In the genomic region with DNA sequence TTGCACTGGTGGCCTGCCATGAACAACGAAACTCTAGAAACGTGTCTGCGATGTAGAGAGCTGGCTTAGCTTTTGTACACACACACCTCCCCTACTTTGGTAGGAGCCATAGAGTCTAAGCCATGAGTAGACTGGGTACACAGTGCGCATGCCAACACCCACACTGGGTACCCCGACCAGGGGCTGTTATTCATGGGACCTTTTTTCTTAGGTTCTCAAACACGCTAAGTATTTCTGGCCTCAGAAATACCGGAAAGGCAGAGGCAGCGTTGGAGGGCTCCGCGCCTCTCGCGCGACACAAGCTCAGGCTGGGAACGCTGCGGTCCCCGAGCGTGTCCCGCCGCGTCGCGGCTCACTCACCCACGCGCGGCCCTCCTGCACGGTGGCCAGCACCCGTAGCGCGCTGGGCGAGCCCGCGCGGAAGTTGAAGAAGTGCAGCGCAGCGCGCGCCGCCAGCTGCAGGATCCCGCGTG, we compare ENCODE assay signal across 7 mouse cellular contexts. TPM values are rescaled to one million over a fixed set of nuclear protein-coding genes. Genes with fewer than 3 reads are reported as not detected.
DNase-seq lines count a peak whose midpoint lies in the region; ATAC-seq and TF ChIP-seq lines count a peak whose summit lies in the region.

No protein-coding gene starts in this region.

- peaks cover 7% of the 10 kb centered on the region; the same call in 1 of the 2 replicates for H3K79me2 ChIP-seq in liver, adult 2 months (ENCODE audit: control insufficient read depth, insufficient read depth, low read length)

- no peak for TF ChIP-seq POLR2A in liver, adult 2 months (IDR thresholded peaks at IDR 0.05; ENCODE audit: extremely low read depth, insufficient read depth, low read length)

- peak overlapping the region; percentile 50 for H3K27ac ChIP-seq in liver, adult 2 months (replicated peaks; ENCODE audit: insufficient read depth, low read depth, low read length)
- H3K27ac ChIP-seq in heart, postnatal 0 days (ENCODE audit: low read depth): no peak overlapping the region
- no peak overlapping the region for H3K27ac ChIP-seq in limb, embryonic 15.5 days

- ATAC-seq in heart, postnatal 0 days (ENCODE audit: insufficient read depth, low read depth): peak; percentile 70
- no peak for ATAC-seq in limb, embryonic 15.5 days (ENCODE audit: insufficient number of reproducible peaks, low FRiP score, low TSS enrichment, low read depth)
- no peak for ATAC-seq in monocyte, adult 5-6 weeks (replicated peaks; ENCODE audit: insufficient number of reproducible peaks, low FRiP score, low TSS enrichment, poor library complexity, severe bottlenecking)

- H3K4me1 ChIP-seq in liver, adult 2 months (ENCODE audit: control insufficient read depth, insufficient read depth, low read length): no peaks in the 10 kb centered on the region; the same call in 1 of the 2 replicates
- 0 out of 2 replicates have a peak, but pooled peaks cover 5% of the 10 kb centered on the region for H3K4me1 ChIP-seq in heart, postnatal 0 days (ENCODE audit: control insufficient read depth, insufficient read depth)
- H3K4me1 ChIP-seq in limb, embryonic 15.5 days: peaks cover 10% of the 10 kb centered on the region; the same call in 1 of the 2 replicates

- peak; percentile 52 for DNase-seq in liver, adult 2 months (ENCODE audit: extremely low read depth, low read depth, low spot score)
- no peak for DNase-seq in liver
- peak; percentile 15 for DNase-seq in embryo, embryonic 9.5 days (ENCODE audit: extremely low spot score)
- no peak for DNase-seq in heart, postnatal 0 days (ENCODE audit: low spot score)
- peak; percentile 50 for DNase-seq in neural tube, embryonic 10.5 days (ENCODE audit: extremely low spot score, low spot score)

- 2% methylated on average over 40 of the region's 40 CpGs for WGBS in liver, adult 2 months
- 5% methylated on average over 40 of the region's 40 CpGs for WGBS in heart, postnatal 0 days
- WGBS in limb, embryonic 15.5 days: 5% methylated on average over 40 of the region's 40 CpGs

- no peak for TF ChIP-seq EP300 in heart, postnatal 0 days (IDR thresholded peaks at IDR 0.05; ENCODE audit: low read depth)

- no peaks in the 10 kb centered on the region for H3K36me3 ChIP-seq in liver, adult 2 months (ENCODE audit: control insufficient read depth, insufficient read depth, low read length)
- H3K36me3 ChIP-seq in heart, postnatal 0 days (replicated peaks; ENCODE audit: control insufficient read depth, insufficient read depth, low read length): no peaks in the 10 kb centered on the region
- H3K36me3 ChIP-seq in limb, embryonic 15.5 days: no peaks in the 10 kb centered on the region

- H3K4me3 ChIP-seq in liver, adult 2 months (ENCODE audit: insufficient read depth, low read depth, low read length): peak overlapping the region; percentile 71
- H3K4me3 ChIP-seq in heart, postnatal 0 days (ENCODE audit: low read depth, low read length): peak overlapping the region; percentile 50
- H3K4me3 ChIP-seq in limb, embryonic 15.5 days: peak overlapping the region; percentile 58

- H3K9ac ChIP-seq in liver, adult 2 months (ENCODE audit: low read depth, low read length): peak overlapping the region; percentile 89
- H3K9ac ChIP-seq in heart, postnatal 0 days (replicated peaks; ENCODE audit: low read depth, low read length): no peak overlapping the region; the same call in 1 of the 2 replicates
- peak overlapping the region; percentile 44 for H3K9ac ChIP-seq in limb, embryonic 15.5 days

- H3K9me3 ChIP-seq in heart, postnatal 0 days (replicated peaks; ENCODE audit: control insufficient read depth, low read length): no peaks in the 10 kb centered on the region
- H3K9me3 ChIP-seq in limb, embryonic 15.5 days: no peaks in the 10 kb centered on the region

- no peak for TF ChIP-seq CTCF in liver, adult 2 months (IDR thresholded peaks at IDR 0.05; ENCODE audit: low read depth, low read length)
- TF ChIP-seq CTCF in heart, postnatal 0 days (IDR thresholded peaks at IDR 0.05; ENCODE audit: low read depth): no peak

- H3K27me3 ChIP-seq in liver, adult 2 months (ENCODE audit: control insufficient read depth, insufficient read depth, low read length): no peaks in the 10 kb centered on the region
- H3K27me3 ChIP-seq in heart, postnatal 0 days (ENCODE audit: control insufficient read depth, insufficient read depth, low read length): peaks cover 13% of the 10 kb centered on the region; the same call in 1 of the 2 replicates
- H3K27me3 ChIP-seq in limb, embryonic 15.5 days: peaks cover 35% of the 10 kb centered on the region

- peak overlapping the region; percentile 89 for H3K4me2 ChIP-seq in heart, postnatal 0 days (ENCODE audit: low read depth, low read length)
- H3K4me2 ChIP-seq in limb, embryonic 15.5 days: peak overlapping the region; percentile 99

RNA-seq across cellular contexts. Expression of gene Rarres1, which starts 0.5 kb away (rescaled TPM):
- total RNA-seq in liver, adult 2 months (2014; rRNA removed): 22.8 and 62.7 TPM in 2 replicates
- 31.1 and 47.9 TPM in 2 replicates for polyA plus RNA-seq in liver, adult 2 months (2012; rRNA removed)
- total RNA-seq in heart, postnatal 0 days (2014; rRNA removed; ENCODE audit: low replicate concordance): 3.6 and 4.0 TPM in 2 replicates
- polyA plus RNA-seq in heart, postnatal 0 days (2015; fragmentation: Nextera tagmentation; extraction: Ambion mirVana): 1.1 and 1.3 TPM in 2 replicates
- polyA plus RNA-seq in limb, embryonic 15.5 days (2015; fragmentation: Nextera tagmentation; extraction: Ambion mirVana): 9.8 and 14.1 TPM in 2 replicates
- not detected in 3 replicates for total RNA-seq in monocyte, adult 5-6 weeks (2017)

RNA-seq across cellular contexts. Expression of gene Lxn, which starts 51.1 kb away (rescaled TPM):
- total RNA-seq in liver, adult 2 months (2014; rRNA removed): 0.09 and 0.74 TPM in 2 replicates
- 2.8 TPM in 2 replicates for polyA plus RNA-seq in liver, adult 2 months (2012; rRNA removed)
- total RNA-seq in heart, postnatal 0 days (2014; rRNA removed; ENCODE audit: low replicate concordance): 10.2 and 22.5 TPM in 2 replicates
- 44.1 and 47.2 TPM in 2 replicates for polyA plus RNA-seq in heart, postnatal 0 days (2015; fragmentation: Nextera tagmentation; extraction: Ambion mirVana)
- 122 and 128 TPM in 2 replicates for polyA plus RNA-seq in limb, embryonic 15.5 days (2015; fragmentation: Nextera tagmentation; extraction: Ambion mirVana)
- 1.7 to 5.0 TPM (median 2.9 TPM) in 3 replicates for total RNA-seq in monocyte, adult 5-6 weeks (2017)

Comparison
In these comparisons a context has a peak if more than half of its experiments do, and no peak if none do; other contexts are left out.
1. DNase-seq: peak in liver, adult 2 months (single experiment), embryo, embryonic 9.5 days (single experiment) and neural tube, embryonic 10.5 days (single experiment); none in liver (single experiment) and heart, postnatal 0 days (single experiment).
2. Peak in every context shown above with its lines, with median percentiles within 50 percentile points of each other: H3K4me3 ChIP-seq.